Mouse (Mus musculus) macrophage (primary cell): ENCODE measurements around the gene Gtf2e1. TPM values are rescaled to one million over a fixed set of nuclear protein-coding genes. Genes with fewer than 3 reads are reported as not detected.

Source experiments
- H3K27ac ChIP-seq: fragments of 350-480 bp; formaldehyde crosslinking; 2 replicates; pipeline ENCODE4 v1.9.0; 2021
- H3K36me3 ChIP-seq: fragments of 350-480 bp; formaldehyde crosslinking; 2 replicates; pipeline ENCODE4 v1.9.0; 2021; ENCODE audit errors: inconsistent target
- H3K4me3 ChIP-seq: fragments of 350-480 bp; formaldehyde crosslinking; 2 replicates; pipeline ENCODE4 v1.9.0; 2021; ENCODE audit errors: inconsistent target
- H3K79me2 ChIP-seq: fragments of 350-480 bp; formaldehyde crosslinking; 2 replicates; pipeline ENCODE4 v1.9.0; 2021; ENCODE audit errors: inconsistent target
- WGBS: methylation state at CpG from one replicate; pipeline ENCODE4 v1.1.7; 2026; ENCODE audit warnings: inconsistent platforms; ENCODE audit not compliant: missing documents; 5-methylcytosine and 5-hydroxymethylcytosine counted together
- polyA plus RNA-seq: library from polyadenylated mRNA; stranded (reverse); fragments of 250-400 nt; gene quantifications from 3 replicates; pipeline ENCODE4 v1.2.4, GENCODE M21; 2018; ENCODE audit warnings: inconsistent platforms
- total RNA-seq, 78 experiments: library from RNA; depleted of rRNA; stranded (reverse); fragments of 250-400 nt; gene quantifications; 1 replicate in 9 of 78; 2 replicates in 24 of 78; 3 replicates in 43 of 78; 4 replicates in 2 of 78; pipeline ENCODE4 v1.2.4; 2018; ENCODE audit warnings: inconsistent platforms in 56 of 78

The Gtf2e1 gene
- total RNA-seq (2018; cell fraction: chromatin; rRNA removed) = 10 to 100 TPM in 12 of 26 experiments, 1 to 10 TPM in 14; 1.8 to 17.2 (median 9.2) TPM
- 10 to 100 TPM in 16 of 26 experiments, 1 to 10 TPM in 10; 5.4 to 12.4 (median 10.6) TPM for total RNA-seq (2018; cell fraction: cytosol; rRNA removed)
- 10 to 100 TPM in 9 of 26 experiments, 1 to 10 TPM in 17; 3.7 to 16.3 (median 8.5) TPM for total RNA-seq (2018; cell fraction: nucleus; rRNA removed)
- polyA plus RNA-seq = 8.0 to 13.3 TPM (median 8.3 TPM) in 3 replicates

DNA sequence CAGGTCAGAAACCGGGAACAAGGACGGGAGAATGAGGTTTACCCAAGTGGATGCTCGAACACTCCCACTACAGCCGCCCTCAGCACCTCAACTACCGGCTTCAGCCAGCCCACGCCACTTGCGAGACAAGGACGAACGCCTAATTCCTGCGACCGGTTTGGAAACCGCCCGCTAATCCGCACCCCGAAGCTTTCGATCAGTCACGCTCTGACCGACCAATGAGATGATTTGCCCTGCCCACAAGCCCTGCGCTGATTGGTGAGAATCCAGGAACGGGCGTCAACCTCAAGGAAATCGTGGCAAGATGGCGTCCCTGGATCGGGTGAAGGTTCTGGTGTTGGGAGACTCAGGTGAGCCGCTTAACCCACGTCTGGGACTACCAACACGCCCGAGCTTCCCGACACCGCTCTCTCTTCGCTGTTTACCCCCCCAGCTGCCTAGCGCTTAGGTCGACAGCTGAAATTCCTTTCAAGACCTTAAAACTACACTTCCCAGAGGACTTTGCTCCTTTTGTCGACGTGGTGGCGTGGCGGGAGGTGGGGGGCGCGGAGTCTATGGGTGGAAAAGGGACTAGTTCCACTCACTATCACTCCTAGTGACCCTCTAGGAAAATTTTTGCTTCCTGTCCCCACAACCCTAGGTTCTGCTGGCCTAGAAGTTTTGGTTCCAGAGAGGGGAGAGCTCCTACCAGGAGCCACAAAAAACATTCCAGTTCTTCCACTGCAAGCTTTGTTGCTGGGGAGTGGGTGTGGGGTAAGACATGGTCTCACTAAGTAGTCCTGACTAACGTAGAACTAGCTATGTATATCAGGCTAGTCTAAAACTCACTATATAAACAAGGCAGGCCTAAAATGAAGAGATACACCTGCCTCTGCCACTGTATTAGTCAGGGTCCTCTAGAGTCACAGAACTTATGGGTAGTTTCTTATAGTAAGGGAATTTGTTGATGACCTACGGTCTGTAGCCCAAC is at the start of gene Gtf2e1, which contains the start of gene Rabl3:
TSS of gene Gtf2e1 (minus strand) at position 179 of the 970 bp plus-strand sequence.
TSS of gene Rabl3 (plus strand) at position 275 of the 970 bp plus-strand sequence.
- 3% methylated on average over 41 of the region's 41 CpGs for WGBS
- H3K79me2 ChIP-seq = peaks cover 16% of the 10 kb centered on the region
- peak within 1 kb of the TSS; percentile 81 for H3K4me3 ChIP-seq
- 0 out of 2 replicates have a peak, but pooled peaks cover 6% of the 10 kb centered on the region for H3K36me3 ChIP-seq
- H3K27ac ChIP-seq = peak within 1 kb of the TSS; percentile 95

DNA sequence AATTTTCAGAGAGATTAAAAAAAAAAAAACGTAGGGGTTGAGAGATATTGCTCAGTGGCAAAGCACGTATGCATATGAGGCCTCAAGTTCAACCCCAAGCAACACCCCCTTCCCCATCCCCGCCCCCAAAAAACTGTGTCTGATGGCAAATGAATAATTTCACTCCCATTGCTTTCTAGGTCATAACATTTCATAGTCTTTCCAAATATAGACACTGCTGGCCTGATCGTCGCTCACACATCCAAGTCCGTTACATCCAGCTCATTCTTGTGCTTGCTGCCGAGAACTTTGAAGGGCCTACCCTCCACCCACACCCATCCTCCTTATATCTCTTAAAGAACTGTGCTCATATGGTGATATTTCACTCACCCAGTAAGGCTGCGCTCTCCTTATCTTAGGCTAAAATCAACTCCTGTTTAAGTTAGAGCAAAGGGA is 45.6 kb upstream of the Gtf2e1 start:
- no peak overlapping the region for H3K27ac ChIP-seq
- no peaks in the 10 kb centered on the region for H3K36me3 ChIP-seq
- no peak overlapping the region for H3K4me3 ChIP-seq
- 83% methylated on average over 8 of the region's 8 CpGs for WGBS
- H3K79me2 ChIP-seq = no peaks in the 10 kb centered on the region

DNA sequence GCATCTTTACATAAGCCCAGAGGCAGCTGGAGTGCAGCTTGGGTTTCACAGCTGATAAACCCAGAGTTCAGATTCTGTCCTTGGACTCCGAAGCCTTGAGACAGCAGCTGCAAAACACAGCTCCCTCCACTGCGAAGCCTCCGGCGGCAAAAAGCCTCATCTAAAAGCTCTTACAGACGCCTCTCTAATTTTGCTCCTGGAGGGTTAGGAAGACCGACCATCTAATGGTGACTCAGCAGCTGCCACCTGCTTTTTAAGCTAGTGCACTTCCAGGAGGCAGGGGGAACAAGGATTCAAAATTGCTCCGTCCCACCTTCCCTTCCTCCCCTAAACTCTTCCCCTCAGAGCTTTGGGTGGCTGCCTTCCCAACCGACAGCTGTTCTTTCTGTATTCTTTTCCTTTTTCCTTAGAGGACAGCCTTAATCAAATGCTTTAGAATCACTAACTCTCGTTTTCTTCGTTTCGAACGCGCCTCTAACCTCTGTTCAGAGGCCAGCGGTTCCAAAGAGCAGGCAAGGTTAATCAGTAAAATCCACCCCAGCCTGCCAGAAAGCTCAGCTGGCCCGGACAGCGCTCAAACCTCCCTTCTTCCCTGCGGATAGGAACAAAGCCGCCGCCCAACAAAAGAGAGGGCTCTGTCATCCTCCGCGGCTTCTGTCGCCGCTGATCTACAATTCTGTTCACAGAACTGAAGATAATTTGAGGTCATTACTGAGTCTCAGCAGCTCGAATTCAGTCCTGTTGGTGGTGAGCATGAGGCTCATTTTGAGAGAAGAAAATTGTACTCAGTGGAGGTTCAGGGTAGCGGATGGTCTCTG is 44.8 kb upstream of the Gtf2e1 start:
- Histone ChIP-seq H3K4me3 (no peak overlapping the region), H3K27ac (no peak overlapping the region), H3K79me2 (no peaks in the 10 kb centered on the region), H3K36me3 (no peaks in the 10 kb centered on the region)
- WGBS = 6% methylated on average over 24 of the region's 25 CpGs

DNA sequence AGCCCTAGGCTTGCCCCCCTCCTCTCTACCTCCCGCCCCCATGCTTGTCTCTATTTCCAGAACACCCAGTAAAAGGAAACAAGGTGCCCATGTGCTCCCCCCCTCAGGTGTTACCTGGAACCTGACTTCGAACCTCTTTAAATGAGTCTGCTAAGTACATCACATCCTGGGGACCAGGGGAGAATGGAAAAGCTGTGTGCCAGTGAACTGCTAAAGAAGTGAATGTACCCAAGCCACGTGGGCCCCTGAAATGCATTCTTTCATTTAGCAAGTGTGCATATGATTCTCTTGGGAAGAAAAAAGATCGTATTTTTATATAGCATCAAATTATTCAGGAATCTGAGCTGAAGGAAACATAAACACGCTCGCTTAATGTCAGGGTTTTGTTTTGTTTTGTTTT is 44.2 kb upstream of the Gtf2e1 start:
- Histone ChIP-seq H3K79me2 (no peaks in the 10 kb centered on the region), H3K27ac (no peak overlapping the region), H3K4me3 (no peak overlapping the region), H3K36me3 (no peaks in the 10 kb centered on the region)
- WGBS = 56% methylated on average over 6 of the region's 6 CpGs

DNA sequence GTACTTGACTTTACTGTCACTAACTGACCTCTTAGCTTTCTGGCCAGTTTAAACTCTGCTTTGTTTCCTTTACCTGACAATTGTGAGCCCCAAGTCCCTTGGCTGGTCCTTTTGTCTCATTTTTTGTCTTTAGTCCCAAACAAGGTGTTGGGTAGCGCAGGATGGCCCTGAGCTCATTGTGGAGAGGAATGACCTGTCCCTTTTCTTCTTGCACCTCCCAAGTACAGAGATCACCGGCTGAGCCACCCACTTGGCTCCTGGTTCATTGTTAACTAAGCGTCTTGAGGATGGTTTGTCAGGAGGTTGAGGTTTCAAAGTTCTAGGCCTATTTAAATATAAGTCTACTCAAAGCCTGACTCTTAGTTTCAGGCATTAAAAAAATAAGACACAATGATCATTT is 43.7 kb upstream of the Gtf2e1 start:
- Histone ChIP-seq H3K36me3 (no peaks in the 10 kb centered on the region), H3K27ac (no peak overlapping the region), H3K79me2 (no peaks in the 10 kb centered on the region), H3K4me3 (no peak overlapping the region)
- 94% methylated on average over 3 of the region's 3 CpGs for WGBS

DNA sequence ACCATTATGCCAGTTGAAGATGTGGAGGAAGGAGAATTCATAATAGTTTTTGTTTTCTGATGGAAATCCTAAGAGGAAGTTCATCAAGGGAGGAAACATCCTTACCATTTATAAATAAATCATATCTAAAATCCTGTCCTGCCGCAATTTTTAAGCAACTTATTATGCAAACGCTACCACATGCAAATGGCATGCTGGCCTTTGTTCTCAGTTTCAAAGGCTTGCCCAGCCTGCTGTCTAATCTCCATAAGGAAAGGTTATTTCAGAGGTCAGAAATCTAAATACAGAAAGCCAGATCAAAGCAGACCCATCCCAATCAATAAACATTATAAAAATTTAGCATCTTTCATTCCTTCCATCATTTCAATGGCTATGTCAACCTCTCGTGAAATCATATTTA is 42.3 kb upstream of the Gtf2e1 start:
- Histone ChIP-seq H3K27ac (no peak overlapping the region), H3K4me3 (no peak overlapping the region), H3K36me3 (no peaks in the 10 kb centered on the region), H3K79me2 (no peaks in the 10 kb centered on the region)
- WGBS = 85% methylated on average over 3 of the region's 3 CpGs

DNA sequence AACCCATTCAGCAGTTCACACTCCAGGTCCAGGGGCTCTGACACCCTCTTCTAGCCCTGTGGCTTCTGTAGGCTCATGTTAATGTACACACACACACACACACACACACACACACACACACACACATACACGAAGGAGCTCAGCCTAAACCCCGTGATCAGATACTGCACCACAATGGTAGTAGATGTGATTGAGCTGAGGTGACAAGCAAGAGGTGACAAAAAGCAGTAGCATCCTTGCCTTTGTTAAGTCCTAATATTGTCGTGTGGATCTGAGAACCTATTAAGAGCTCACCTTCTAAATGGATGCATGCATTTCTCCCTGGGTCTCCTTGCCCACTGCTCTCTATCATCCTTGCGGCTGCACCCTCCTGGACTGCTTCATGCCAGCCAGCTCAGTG is 41.1 kb upstream of the Gtf2e1 start:
- 94% methylated on average over 3 of the region's 4 CpGs for WGBS
- no peak overlapping the region for H3K27ac ChIP-seq

DNA sequence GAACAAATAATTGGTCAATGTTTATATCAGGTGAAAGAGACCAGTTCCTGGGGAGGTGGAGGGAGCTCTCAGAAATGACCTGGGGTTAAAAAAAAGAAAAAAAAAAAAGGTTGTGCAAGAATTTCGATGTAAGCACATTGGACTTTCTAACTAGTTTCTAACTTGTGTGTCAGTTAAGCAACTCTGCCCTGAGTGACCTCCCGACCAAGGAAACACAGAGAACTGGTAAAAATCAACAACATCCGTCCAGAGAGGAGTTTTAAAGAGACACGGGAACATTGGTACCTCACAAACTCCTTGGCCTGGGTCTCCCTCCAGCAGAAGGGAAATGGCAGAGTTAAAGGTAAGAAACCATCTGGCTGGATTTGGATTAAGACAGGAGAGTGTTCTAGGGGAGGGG is 40.4 kb upstream of the Gtf2e1 start, which contains the start of gene Hgd:
TSS of gene Hgd (plus strand) at position 160 of the 400 bp plus-strand sequence.
- Histone ChIP-seq H3K36me3 (no peaks in the 10 kb centered on the region), H3K27ac (no peak within 1 kb of the TSS), H3K79me2 (no peaks in the 10 kb centered on the region), H3K4me3 (no peak within 1 kb of the TSS)
- 60% methylated on average over 4 of the region's 4 CpGs for WGBS

More for the DNA sequence above, 41.1 kb upstream of the Gtf2e1 start:
- Histone ChIP-seq H3K4me3 (no peak overlapping the region), H3K79me2 (no peaks in the 10 kb centered on the region), H3K36me3 (no peaks in the 10 kb centered on the region)

DNA sequence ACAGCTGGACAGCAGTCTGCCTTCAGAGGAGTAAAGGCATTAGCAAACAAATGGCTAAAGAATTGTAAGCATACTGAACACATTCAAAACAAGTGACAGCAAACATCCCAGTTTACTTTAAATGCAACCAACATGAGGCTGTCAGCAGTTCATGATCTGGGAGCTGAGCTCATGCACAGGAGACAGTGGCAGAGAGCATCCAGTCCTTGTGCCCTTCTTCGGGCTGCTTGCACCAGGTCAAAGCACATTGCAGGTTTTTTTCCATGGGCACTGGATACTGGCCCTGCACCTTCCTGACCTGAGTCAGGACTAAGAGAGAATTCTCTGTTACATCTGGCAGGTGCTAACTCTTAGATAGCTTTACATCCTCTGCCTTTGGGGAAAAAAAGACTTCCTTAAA is 40.0 kb upstream of the Gtf2e1 start:
- no peak overlapping the region for H3K4me3 ChIP-seq
- H3K79me2 ChIP-seq = no peaks in the 10 kb centered on the region
- no peak overlapping the region for H3K27ac ChIP-seq
- WGBS = 90% methylated on average over 1 of the region's 1 CpGs
- no peaks in the 10 kb centered on the region for H3K36me3 ChIP-seq

DNA sequence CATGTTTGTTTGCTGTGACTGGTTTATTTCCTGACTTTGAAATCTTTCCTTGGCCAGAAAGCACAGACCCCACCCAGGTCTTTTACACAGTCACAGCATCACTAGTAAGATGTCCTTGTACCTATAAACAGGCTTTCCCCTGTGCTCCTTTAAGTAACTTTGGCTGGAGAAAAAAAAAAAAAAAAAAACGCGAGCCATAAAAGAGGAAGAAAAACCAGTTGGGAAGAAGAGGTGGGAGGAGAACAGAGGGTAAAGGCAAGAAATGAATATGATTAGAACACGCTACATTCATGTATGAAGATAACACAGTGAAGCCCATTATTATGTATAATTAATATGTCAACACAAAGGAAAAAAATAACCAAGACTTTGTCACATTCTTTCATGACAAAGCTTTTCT is 35.7 kb upstream of the Gtf2e1 start:
- Histone ChIP-seq H3K79me2 (no peaks in the 10 kb centered on the region), H3K4me3 (no peak overlapping the region), H3K36me3 (no peaks in the 10 kb centered on the region), H3K27ac (no peak overlapping the region)
- WGBS = 43% methylated on average over 3 of the region's 3 CpGs

DNA sequence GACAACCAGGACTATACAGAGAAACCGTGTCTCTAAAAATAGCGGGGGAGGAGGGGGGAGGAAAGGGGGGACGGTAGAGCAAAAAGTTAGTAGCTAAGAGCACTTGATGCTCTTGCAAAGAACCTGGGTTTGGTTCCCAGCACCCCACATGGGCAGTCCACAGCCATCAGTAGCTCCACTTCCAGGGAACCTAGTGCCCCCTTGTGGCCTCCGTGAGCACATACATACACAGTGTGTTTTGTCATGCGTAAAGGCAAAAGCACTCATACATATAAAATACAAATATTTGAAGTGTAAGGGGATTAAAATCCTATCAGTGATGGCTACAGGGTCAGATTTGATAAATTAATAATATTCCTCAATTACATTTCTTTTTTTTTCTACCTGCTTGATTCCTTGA is 33.5 kb upstream of the Gtf2e1 start:
- Histone ChIP-seq H3K79me2 (no peaks in the 10 kb centered on the region), H3K4me3 (no peak overlapping the region), H3K27ac (no peak overlapping the region), H3K36me3 (no peaks in the 10 kb centered on the region)
- WGBS = 90% methylated on average over 5 of the region's 5 CpGs

DNA sequence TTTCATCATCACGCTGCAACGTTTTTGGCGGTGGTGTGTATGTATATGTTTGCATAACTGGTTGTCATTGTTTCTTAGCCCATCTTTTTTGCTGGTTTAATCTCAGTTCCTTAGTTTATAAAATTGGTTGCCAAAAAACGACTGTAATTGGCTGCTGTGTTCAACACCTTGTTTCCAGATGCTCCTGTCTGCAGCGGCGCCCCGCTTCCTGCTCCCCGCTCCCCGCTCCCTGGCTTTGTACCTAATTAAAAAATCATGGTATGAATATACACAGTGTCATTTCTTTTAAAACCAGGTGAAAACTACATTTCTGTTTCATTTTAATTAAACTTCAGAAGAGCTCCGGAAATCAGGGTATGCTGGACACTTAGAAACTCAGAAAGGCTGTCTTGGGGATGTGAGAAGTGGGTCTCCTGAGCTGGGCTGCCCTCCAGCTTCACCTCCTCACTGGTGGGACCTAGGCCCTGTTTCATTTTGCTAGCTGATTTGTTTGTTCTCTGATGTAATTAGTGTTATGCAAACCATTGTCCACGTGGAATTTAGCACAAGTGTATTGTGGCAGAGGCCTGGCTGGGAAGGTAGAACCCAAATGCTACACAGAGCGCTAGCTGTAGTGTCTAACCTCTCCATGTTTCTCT is 32.6 kb upstream of the Gtf2e1 start:
- 92% methylated on average over 12 of the region's 12 CpGs for WGBS
- Histone ChIP-seq H3K79me2 (no peaks in the 10 kb centered on the region), H3K4me3 (no peak overlapping the region), H3K36me3 (no peaks in the 10 kb centered on the region), H3K27ac (no peak overlapping the region)

DNA sequence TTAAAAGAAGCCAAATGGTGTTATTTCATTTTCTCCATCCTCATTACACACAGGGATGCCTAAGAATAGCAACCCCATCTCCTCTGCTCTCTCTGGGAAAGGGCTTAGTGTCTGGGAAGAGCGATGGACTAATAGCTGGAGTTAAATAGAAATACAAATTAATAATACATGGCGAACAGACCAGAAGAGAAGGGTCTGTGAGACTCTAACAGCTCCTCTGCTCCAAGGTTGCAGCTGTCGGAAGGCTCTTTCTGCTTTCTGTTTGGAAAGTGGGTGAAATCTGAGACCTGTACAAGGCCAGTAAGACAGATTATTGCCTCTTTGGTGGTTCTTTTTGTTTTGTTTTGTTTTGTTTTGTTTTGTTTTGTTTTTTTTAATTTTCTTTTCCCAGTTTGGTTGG is 32.0 kb upstream of the Gtf2e1 start:
- H3K79me2 ChIP-seq = no peaks in the 10 kb centered on the region
- H3K4me3 ChIP-seq = no peak overlapping the region
- H3K36me3 ChIP-seq = no peaks in the 10 kb centered on the region
- WGBS = 95% methylated on average over 3 of the region's 3 CpGs
- H3K27ac ChIP-seq = no peak overlapping the region
